Mouse (Mus musculus): Measurements from ENCODE around the gene Adh5. TPM values are rescaled to one million over a fixed set of nuclear protein-coding genes. Genes with fewer than 3 reads are reported as not detected.
A peak's percentile ranks its signal among the peaks of the same experiment; 100 is the strongest.
"Not testable (repeated sequence)": the region's sequence is repeated elsewhere in the genome, so short reads cannot be mapped to it uniquely, and the experiment has no call there.

Adh5 gene
- total and polyA plus RNA-seq, 2 experiments from 2014 or later = 93.2 to 163 TPM

DNA sequence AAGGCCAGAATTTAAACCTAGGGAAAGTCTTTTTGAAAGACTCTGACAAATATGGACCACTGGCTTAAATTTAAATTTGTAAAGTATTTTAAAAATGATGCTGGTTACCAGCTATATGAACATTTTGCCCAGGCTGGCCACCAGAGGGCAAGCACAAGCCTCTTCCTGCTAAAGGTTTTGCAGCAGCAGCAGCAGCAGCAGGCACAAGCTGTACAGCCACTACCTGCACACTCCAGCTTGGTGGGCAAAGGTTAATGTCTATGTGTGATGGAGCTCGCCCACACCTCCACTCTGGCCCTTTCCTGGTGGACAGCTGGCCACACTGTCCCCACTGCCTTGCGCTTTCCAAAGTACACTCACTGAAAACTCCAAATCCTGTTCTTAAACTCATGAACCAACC is 20.2 kb downstream of the Adh5 start:
- Histone ChIP-seq H3K4me1 (ENCODE audit: insufficient read depth, low read length) (no peaks in the 10 kb centered on the region), H3K4me3 (ENCODE audit: low read depth, low read length) (no peak overlapping the region), H3K9ac (replicated peaks; ENCODE audit: low read length, poor library complexity, severe bottlenecking) (no peak overlapping the region), H3K9me3 (ENCODE audit: low read length) (no peaks in the 10 kb centered on the region), H3K27me3 (ENCODE audit: insufficient read depth, low read length) (no peaks in the 10 kb centered on the region), H3K27ac (ENCODE audit: low read depth, low read length) (no peak overlapping the region), H3K4me2 (ENCODE audit: low read depth, low read length, poor library complexity, severe bottlenecking) (no peak overlapping the region), H3K36me3 (ENCODE audit: insufficient read depth, low read length) (peaks cover 43% of the 10 kb centered on the region)
- TF ChIP-seq CTCF (IDR thresholded peaks at IDR 0.05) = peak; percentile 88
- ATAC-seq (ENCODE audit: low FRiP score) (peak; percentile 59; the same call in 1 of the 2 replicates), DNase-seq (ENCODE audit: low spot score) (peak; percentile 75)
- WGBS = 83% methylated on average over 2 of the region's 2 CpGs

DNA sequence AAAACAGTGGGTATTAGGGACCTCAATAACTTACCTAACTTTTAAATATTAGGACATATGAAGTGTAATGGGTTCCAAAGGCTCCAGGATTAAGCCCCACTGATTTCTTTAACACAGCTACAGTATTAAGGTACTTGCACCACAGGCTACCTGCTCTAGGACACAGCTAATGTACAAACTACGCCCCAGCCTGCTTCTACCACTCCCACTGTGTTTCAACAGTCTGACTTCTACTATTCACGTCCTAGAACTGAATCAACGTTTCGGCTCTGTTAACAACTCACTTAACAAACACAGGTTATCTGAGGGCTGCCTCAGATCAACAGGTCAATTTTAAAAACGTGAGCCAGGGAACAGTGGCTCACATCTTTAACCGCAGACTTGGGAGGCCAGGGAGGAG is 20.9 kb downstream of the Adh5 start:
- Histone ChIP-seq H3K4me2 (ENCODE audit: low read depth, low read length, poor library complexity, severe bottlenecking) (no peak overlapping the region), H3K4me3 (ENCODE audit: low read depth, low read length) (no peak overlapping the region), H3K9ac (replicated peaks; ENCODE audit: low read length, poor library complexity, severe bottlenecking) (no peak overlapping the region), H3K27me3 (ENCODE audit: insufficient read depth, low read length) (no peaks in the 10 kb centered on the region), H3K4me1 (ENCODE audit: insufficient read depth, low read length) (no peaks in the 10 kb centered on the region), H3K36me3 (ENCODE audit: insufficient read depth, low read length) (peaks cover 47% of the 10 kb centered on the region), H3K9me3 (ENCODE audit: low read length) (no peaks in the 10 kb centered on the region), H3K27ac (ENCODE audit: low read depth, low read length) (no peak overlapping the region)
- TF ChIP-seq CTCF (IDR thresholded peaks at IDR 0.05) = no peak
- 92% methylated on average over 6 of the region's 6 CpGs for WGBS
- no peak for DNase-seq (ENCODE audit: low spot score)
- ATAC-seq (ENCODE audit: low FRiP score) = no peak

DNA sequence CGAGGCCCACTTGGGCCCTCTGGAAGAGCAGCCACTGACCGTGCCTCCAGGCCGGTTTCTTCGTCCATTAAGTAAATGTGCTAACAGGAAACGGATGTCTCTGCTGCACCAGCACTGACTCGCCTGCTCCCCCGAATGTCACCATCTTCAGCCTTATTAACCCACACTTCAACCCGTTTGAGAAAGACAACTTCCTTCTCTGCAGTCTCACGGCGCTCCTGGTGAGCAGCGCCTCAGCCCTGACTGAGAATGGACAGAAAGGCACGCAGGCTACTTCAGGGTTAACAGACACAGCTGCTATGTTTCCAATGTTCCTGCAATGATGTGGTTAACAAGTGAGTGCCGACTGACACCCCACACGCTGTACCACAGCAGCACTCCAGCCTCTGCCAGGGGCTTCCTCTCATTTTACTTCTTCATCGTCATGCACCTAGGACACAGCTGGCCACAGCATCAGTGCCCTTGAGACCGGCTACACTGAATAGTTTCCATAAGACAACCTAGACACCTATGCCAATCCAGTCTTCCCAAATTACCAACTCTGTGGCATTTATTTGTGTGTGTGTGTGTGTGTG is 21.8 kb downstream of the Adh5 start:
- H3K27me3 ChIP-seq (ENCODE audit: insufficient read depth, low read length) = no peaks in the 10 kb centered on the region
- no peak for ATAC-seq (ENCODE audit: low FRiP score)
- no peak overlapping the region for H3K9ac ChIP-seq (replicated peaks; ENCODE audit: low read length, poor library complexity, severe bottlenecking)
- H3K36me3 ChIP-seq (ENCODE audit: insufficient read depth, low read length) = peaks cover 45% of the 10 kb centered on the region
- H3K27ac ChIP-seq (ENCODE audit: low read depth, low read length) = no peak overlapping the region
- H3K4me1 ChIP-seq (ENCODE audit: insufficient read depth, low read length) = no peaks in the 10 kb centered on the region
- H3K4me3 ChIP-seq (ENCODE audit: low read depth, low read length) = no peak overlapping the region
- no peaks in the 10 kb centered on the region for H3K9me3 ChIP-seq (ENCODE audit: low read length)
- no peak for DNase-seq (ENCODE audit: low spot score)
- 83% methylated on average over 16 of the region's 16 CpGs for WGBS
- TF ChIP-seq CTCF (IDR thresholded peaks at IDR 0.05) = no peak
- H3K4me2 ChIP-seq (ENCODE audit: low read depth, low read length, poor library complexity, severe bottlenecking) = no peak overlapping the region

DNA sequence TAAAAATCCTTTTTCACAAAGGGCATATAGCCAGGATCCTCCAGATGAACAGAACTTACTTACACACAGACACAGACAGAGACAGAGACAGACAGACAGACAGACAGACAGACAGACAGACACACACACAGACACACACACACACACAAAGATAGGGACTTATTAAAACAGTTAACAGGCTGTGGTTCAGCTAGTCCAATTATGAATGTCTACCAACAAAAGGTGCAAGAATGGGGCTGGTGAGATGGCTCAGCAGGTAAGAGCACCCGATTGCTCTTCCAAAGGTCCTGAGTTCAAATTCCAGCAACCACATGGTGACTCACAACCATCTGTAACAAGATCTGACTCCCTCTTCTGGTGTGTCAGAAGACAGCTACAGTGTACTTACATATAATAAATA is 23.8 kb downstream of the Adh5 start:
- DNase-seq (ENCODE audit: low spot score); H3K9me3 ChIP-seq (ENCODE audit: low read length); H3K27ac ChIP-seq (ENCODE audit: low read depth, low read length); ATAC-seq (ENCODE audit: low FRiP score); H3K4me3 ChIP-seq (ENCODE audit: low read depth, low read length); H3K9ac ChIP-seq (replicated peaks; ENCODE audit: low read length, poor library complexity, severe bottlenecking); H3K4me1 ChIP-seq (ENCODE audit: insufficient read depth, low read length); H3K27me3 ChIP-seq (ENCODE audit: insufficient read depth, low read length); H3K4me2 ChIP-seq (ENCODE audit: low read depth, low read length, poor library complexity, severe bottlenecking): not testable (repeated sequence)
- H3K36me3 ChIP-seq (ENCODE audit: insufficient read depth, low read length) = peaks cover 39% of the 10 kb centered on the region
- 100% methylated on average over 1 of the region's 1 CpGs for WGBS

DNA sequence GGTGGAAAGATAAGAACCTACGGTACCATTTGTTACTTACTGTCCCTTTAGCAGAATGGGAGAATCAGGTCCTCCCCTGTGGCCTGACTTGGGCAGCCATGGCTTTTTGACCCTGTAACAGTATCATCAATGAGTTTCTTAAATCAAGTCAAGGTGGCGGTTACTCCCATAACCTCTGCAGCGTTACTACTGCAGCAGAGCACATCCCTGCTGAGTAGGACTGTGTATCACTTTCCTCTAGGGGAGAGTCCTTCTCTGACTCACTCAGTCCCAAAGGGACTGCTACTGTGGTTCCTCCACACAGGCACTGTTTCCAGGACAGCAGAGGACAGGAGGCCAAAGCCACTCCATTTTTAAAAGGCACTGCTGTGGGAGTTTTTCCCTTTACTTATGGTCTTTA is 28.2 kb downstream of the Adh5 start:
- Histone ChIP-seq H3K36me3 (ENCODE audit: insufficient read depth, low read length) (peaks cover 23% of the 10 kb centered on the region; the same call in 1 of the 2 replicates), H3K4me3 (ENCODE audit: low read depth, low read length) (no peak overlapping the region), H3K4me1 (ENCODE audit: insufficient read depth, low read length) (no peaks in the 10 kb centered on the region), H3K27ac (ENCODE audit: low read depth, low read length) (no peak overlapping the region), H3K4me2 (ENCODE audit: low read depth, low read length, poor library complexity, severe bottlenecking) (no peak overlapping the region), H3K9ac (replicated peaks; ENCODE audit: low read length, poor library complexity, severe bottlenecking) (no peak overlapping the region), H3K9me3 (ENCODE audit: low read length) (no peaks in the 10 kb centered on the region), H3K27me3 (ENCODE audit: insufficient read depth, low read length) (no peaks in the 10 kb centered on the region)
- TF ChIP-seq CTCF (IDR thresholded peaks at IDR 0.05) = no peak
- WGBS = 86% methylated on average over 3 of the region's 3 CpGs
- no peak for DNase-seq (ENCODE audit: low spot score)
- no peak for ATAC-seq (ENCODE audit: low FRiP score)

DNA sequence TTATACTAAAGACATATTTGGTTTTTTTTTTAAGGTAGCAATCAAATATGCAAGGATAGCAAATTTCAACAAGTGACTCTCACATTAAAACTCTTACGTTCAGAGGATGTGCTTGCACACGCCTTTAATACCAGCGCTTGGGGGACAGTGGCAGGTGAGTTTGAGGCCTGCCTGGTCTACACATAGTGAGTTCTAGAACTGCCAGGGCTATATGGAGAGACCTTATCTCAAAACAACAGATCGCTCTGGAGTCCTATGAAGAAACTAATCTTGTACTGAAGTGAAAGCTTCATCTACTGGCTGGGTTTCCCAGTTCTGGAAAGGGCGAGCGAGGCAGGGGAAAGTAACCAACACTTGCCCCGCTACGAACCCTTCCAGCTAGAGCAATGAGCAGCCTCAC is 36.6 kb downstream of the Adh5 start:
- Histone ChIP-seq H3K4me3 (ENCODE audit: low read depth, low read length) (no peak overlapping the region), H3K4me1 (ENCODE audit: insufficient read depth, low read length) (no peaks in the 10 kb centered on the region), H3K27ac (ENCODE audit: low read depth, low read length) (no peak overlapping the region), H3K4me2 (ENCODE audit: low read depth, low read length, poor library complexity, severe bottlenecking) (no peak overlapping the region), H3K9ac (replicated peaks; ENCODE audit: low read length, poor library complexity, severe bottlenecking) (no peak overlapping the region), H3K9me3 (ENCODE audit: low read length) (no peaks in the 10 kb centered on the region), H3K27me3 (ENCODE audit: insufficient read depth, low read length) (no peaks in the 10 kb centered on the region), H3K36me3 (ENCODE audit: insufficient read depth, low read length) (peaks cover 7% of the 10 kb centered on the region)
- 98% methylated on average over 8 of the region's 8 CpGs for WGBS
- no peak for DNase-seq (ENCODE audit: low spot score)
- ATAC-seq (ENCODE audit: low FRiP score) = no peak
- no peak for TF ChIP-seq CTCF (IDR thresholded peaks at IDR 0.05)
